Mouse (Mus musculus) lung, postnatal 36 days (tissue): ENCODE data around the gene Pak1ip1.
A peak's percentile ranks its signal among the peaks of the same experiment; 100 is the strongest.

Experiments
- DNase-seq: peaks from one replicate; pipeline ENCODE4 v3.0.0; 2022; ENCODE audit warnings: mixed read lengths

Pak1ip1 gene

DNA sequence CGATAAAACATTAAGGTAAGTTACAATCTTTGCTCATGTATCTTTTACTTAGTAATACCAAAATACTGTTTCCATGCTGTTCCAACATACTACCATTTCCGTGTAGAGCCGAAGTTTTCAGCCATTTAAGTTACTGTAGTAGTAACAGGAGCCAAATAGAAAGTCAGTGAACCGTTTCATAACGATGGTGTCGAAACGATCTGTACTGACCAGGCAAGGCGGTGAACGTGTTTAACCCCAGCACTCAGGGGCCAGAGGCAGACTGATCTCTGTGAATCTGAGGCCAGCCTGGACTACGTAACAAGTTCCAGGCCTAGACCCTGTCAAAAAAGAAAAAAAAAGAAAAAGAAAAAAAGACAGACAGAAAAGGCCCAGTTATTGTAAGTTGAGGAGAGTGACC, 7.4 kb downstream of the Pak1ip1 start:
- DNase-seq, result no peak

DNA sequence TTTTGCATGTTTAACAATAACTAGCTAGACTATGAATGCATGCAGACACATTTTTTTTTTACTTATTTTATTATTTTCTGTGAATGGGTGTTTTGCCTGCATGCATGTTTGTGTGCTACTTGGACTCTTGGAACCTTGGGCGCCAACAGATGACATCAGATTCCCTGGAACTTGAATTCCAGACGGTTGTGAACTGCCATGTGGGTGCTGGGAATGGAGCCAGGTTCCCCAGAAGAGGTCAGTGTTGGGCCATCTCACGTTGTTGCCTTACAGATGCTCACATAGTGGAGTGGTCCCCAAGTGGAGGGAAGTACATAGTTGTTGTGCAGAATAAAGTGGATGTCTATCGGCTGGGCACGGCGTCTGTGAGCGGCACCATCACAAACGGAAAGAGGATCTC, 8.1 kb downstream of the Pak1ip1 start:
- DNase-seq, result no peak

DNA sequence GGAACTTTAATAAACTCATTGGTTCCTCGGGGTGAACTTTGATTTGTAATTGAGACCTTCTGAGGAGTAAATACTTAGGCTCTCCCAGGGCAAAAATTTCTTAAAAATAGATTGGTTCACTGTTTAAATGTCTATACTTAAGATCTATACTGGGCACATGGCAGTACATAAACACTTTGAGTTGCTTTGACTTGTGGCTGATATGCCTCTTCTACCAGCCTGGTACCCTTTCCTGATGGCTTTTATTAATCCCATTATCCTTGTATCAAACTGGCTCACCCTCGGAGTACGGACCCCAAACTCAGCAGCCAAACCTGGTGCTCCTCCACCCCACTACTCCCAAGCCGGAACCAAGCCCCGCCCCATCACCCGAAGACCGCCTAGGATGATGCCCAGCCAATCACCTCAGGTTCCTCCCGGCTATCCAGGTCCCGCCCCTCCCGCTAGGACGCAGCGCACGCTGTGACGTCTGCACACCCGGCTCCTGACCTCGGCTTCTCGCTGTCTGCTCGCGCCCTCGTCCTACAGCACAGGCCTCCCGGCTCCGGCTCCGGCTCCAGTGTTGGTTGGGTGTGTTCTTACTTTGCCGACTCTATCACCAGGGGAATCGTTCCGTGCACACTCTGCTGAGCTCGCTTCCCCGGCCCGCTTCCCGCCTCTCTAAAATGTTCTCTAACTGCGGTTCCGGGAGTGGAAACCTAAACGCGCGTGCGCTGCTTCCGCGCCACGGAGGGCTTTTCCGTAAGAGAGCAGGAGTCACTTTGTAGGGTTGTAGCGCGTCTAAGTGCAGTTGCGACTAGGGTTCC, 15.2 kb downstream of the Pak1ip1 start, which contains the start of gene Tmem14c:
Tmem14c (plus strand) TSS at position 464 of the 806 bp plus-strand sequence.
- DNase-seq, result peak; percentile 98

DNA sequence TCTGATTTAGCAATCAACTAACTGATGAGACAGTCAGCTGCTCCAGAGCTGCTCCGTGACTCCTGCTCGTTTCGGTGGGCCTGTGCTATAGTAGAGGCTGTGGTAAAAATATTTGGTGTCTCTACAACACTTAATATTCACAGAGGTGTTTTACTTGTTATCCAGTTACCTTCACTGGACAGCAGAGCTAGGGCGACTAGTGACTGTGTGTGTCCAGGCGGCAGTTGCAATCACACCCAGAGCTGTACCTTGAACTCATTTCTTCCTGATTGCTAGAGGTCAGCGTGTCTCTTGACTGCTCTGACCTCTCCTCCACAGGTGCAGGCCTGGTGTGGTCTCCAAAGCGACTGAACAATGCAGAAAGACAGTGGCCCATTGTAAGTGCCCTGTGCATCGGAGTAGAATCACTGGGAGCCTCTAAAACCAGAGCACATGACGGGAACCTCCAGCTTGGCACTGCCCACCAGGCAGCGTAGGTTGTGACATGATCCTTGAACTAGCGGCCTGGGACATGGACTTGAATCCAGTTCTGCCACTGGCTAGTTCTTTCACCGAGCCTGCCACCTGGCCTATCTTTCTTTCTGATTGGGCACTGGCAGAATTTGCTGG, 16.1 kb downstream of the Pak1ip1 start:
- peak; percentile 23 for DNase-seq

DNA sequence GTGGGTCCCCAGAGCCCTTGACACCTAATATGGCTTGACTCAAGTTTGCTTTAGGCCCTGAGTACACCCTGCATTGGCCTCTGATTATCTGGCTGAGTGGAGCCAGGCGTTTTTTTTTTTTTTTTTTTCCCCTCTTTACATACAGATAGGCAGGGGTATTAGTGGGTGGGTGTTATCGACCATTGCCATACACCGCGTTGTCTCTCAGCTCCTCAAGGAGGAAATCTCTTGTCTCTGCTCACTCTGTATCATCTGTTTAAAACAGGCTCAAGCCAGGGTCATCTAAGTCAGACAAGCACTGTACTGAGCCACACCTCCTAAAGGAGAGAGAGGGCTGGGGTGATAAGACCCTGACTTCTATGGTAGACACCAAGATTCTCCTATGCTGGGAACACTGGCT, 17.0 kb downstream of the Pak1ip1 start:
- no peak for DNase-seq

DNA sequence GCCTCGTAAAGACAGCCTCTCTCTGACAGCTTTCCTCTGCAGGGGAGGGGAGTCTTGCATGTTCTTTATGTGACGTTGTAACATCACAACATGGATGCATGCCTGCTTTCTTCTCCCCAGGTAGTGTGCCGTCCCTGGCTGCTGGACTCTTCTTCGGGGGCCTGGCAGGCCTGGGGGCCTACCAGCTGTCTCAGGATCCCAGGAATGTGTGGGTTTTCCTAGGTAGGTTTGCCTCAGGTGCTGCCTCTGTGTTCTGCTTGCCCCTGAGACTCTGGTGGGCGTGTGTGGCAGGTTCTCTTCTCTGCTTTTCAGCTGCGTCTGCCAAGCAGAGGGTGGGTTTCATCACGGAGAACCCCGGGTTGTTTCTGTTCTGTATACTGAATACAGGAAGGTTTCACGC, 17.4 kb downstream of the Pak1ip1 start:
- DNase-seq, result no peak

DNA sequence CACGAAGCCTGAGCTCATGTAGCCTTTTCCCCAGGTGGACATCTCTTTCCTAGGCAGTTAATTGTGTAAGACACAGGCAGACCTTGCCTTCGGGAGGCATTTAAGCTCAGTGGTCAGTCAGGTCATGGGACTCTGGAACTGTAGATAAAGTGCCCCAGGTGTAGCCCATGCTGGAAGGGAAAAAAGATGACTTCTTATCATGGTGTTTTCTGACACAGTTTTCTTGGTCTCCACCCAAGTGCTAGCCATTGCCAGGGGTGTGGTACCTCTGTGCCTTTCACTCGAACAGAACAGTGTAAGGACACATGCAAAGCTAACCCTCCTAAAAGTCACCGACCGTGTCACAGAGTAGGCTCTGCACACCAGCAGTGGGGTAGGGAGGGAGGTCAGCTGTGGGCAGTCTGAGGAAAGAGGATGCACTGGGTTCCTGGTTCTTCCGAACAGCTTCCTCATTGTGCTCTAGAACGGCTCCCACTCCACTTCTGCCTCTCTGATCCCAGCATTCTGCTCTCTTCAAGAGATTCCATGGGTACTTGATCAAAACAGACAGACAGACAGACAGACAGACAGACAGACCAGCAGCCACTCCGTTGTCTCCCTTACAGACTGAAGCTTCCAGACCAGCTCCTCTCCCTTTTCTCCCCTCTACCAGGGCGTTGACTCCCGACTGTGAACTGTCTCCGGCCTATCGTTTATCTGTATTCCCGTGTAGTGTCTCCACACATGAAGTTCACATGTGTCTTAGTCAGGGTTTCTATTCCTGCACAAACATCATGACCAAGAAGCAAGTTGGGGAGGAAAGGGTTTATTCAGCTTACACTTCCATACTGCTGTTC, 18.2 kb downstream of the Pak1ip1 start:
- DNase-seq, result peak; percentile 38

DNA sequence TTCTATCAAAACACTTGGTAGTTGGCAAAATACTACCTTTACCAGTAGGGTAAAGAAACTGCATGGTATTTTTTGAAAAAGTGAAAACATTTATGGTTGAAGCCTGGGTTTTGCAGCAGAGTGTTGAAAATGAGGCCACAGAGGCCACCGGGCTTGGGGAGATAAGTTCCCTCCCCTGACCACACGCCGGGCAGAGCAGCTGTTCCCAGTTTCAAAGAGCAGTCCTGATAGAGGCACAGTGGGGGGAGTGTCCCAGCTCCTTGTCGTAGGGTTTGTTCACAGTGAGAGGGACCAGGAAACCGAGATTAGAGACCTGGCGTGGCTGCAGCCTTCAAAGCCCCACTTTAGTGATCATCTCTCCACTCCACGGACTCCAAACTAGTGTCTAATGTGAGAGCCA, 19.7 kb downstream of the Pak1ip1 start:
- no peak for DNase-seq

DNA sequence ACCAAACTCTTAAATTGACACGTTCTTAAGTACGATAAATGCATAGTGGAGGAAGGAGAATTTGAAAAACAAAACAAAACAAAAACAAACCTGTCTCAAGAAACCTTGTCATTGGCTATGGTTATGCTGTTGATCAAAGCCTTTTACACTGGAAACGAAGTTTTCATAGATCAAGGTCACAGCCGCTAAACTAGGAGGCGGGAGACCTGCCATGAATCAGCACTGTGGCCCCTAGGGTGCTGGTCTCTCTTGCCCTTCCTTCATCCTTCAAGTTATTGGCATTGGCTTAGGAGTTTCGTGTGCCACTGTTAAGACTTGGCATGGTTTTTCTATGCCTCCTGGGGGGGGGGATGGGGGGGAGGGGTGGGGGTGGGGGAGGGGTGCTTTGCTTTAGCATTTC, 20.8 kb downstream of the Pak1ip1 start:
- no peak for DNase-seq

DNA sequence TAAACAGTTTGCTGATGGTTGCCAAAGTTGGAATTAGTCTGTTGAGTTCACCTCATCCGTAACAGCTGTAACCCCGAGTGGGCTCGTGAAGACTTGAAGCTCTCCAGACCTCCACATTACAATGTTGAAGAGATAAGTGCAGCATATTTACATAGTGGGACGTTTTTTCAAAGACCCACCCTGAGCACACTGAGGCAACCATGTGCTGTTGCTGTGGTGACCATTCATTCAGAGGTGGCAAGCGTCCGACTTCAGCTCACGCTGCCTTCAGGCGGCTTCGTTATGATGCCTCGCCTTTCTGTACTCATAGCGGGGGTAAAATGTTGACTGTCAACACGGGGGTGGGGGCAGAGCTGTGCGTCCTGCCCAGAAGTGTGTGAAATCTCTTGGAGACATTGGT, 21.3 kb downstream of the Pak1ip1 start:
- DNase-seq, result no peak

DNA sequence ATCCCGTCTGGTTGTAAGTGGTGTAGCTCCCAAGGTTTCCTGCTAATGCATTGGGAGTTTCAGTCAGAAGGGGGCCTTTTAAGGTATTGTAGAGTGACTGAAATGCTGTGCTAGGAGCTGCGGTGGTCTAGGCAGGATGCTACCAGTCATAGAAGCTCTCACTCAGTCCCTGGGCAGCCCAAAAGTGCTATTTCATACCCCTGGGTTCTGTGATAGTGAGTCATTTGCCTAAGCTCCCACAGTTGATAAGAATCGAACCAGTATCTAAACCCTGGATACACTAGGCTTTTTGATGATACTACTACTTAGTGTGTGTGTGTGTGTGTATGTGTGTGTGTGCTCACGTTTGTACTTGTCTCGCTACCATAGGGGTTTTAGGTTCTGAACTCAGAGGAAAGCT, 29.3 kb downstream of the Pak1ip1 start:
- DNase-seq, result no peak

DNA sequence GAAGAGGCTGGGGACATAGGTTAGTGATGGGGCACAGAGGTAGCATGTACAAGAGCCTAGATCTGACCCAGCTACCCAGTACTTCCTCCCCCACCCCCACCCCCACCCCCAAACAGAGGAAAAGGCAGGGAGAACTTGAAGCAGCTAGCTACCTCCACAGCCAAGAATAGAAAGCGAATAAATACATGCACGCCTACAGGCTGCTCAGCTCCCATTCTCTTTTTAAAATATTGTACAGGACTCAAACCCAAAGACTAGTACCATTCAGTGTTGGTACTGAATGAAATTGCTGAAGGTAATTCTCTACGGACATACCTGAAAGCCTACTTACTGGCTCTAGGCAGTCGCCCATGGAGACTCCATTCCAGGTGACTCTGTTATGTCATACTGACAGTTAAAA, 41.7 kb downstream of the Pak1ip1 start:
- DNase-seq, result no peak

DNA sequence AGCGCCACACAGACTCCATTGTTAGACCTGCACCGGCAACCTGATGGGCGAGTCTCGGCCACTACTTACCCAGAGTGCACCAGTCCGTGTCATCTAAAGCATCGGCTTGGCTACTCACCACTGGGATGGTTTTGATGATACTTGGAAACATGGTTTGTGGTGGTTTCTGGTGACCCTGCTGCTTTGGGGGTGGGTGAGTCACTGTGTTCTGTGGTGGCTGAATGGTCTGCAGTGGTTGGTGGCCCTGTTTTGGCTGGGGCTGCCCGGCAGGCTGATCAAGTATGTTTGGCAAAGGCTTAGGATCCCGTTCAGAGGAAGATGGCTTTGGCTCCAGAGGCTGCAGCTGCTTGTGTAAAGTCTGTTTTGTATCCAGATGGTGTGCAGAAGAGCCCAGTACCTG, 45.1 kb downstream of the Pak1ip1 start:
- DNase-seq, result no peak

DNA sequence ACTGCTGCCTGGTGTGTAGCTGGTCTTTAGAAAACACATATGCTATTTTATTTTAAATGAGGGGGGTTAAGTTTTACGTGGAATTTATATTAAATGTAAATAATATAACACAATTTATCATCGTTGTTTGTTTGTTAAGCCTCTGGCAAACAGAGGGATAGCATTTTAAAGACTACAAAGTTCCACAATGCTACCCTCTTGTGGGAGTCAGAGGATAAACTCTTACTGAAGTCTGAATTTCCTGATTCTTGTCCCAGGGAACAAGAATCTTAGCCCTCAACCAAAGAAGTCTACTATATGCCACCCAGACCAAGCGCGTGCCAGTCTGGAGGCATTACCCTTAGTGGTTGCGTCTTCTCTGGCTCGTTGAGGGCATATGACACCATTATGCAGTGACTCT, 46.5 kb downstream of the Pak1ip1 start:
- no peak for DNase-seq

DNA sequence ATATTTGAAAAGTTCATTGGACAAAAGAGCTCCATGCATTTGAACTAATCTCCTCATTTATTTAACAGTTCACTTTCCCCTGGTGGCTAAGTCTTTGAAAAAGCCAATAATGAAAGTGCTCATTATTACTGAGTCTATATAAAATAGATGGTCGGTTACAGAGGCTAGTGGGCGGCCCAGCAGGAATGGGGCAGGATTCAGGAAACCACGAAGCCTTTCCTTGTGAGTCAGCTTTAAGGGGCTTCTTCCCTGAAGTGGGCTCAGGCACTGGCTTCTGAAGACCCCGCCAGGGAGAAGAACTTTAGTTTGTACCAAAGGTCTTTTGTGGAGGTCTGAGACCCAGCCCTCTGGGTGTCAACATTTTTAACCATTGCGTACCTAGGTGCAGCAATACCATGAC, 51.1 kb downstream of the Pak1ip1 start:
- DNase-seq, result no peak
